Mouse (Mus musculus): ENCODE measurements around the gene B4galnt4.

GRCm38 (mm10) chr7:141011238-141011770 lies 49.6 kb upstream of the B4galnt4 start:
- TF ChIP-seq CTCF (IDR thresholded peaks at IDR 0.05 in 2 of 3, conservative IDR thresholded peaks at IDR 0.05 in 1 of 3; ENCODE audit: control insufficient read depth in 1 of 3, insufficient read depth in 1 of 3, low read depth in 2 of 3, low read length in 3 of 3, poor library complexity in 1 of 3, severe bottlenecking in 1 of 3): no peak
- no peak for TF ChIP-seq POLR2A (IDR thresholded peaks at IDR 0.05; ENCODE audit: control insufficient read depth in 1 of 2, insufficient read depth in 1 of 2, low read depth in 1 of 2, low read length in 2 of 2, poor library complexity in 1 of 2)
- TF ChIP-seq MAFK (IDR thresholded peaks at IDR 0.05; ENCODE audit: borderline replicate concordance, low read depth, low read length): no peak
- TF ChIP-seq RCOR1 (IDR thresholded peaks at IDR 0.05; ENCODE audit: low read depth, low read length): no peak
- TF ChIP-seq GATA1 (IDR thresholded peaks at IDR 0.05; ENCODE audit: low read depth, low read length): no peak
- no peak for TF ChIP-seq JUND (IDR thresholded peaks at IDR 0.05; ENCODE audit: low read depth, low read length)
- TF ChIP-seq ZC3H11A (IDR thresholded peaks at IDR 0.05; ENCODE audit: low read depth, low read length): no peak
- no peak for TF ChIP-seq USF1 (IDR thresholded peaks at IDR 0.05; ENCODE audit: low read depth, low read length)
- no peak for TF ChIP-seq TCF12 (IDR thresholded peaks at IDR 0.05; ENCODE audit: low read depth, low read length)
- no peak for TF ChIP-seq NELFE (IDR thresholded peaks at IDR 0.05; ENCODE audit: low read depth, low read length)
- no peak for TF ChIP-seq RAD21 (IDR thresholded peaks at IDR 0.05; ENCODE audit: low read depth, low read length)
- no peak for TF ChIP-seq MYC (IDR thresholded peaks at IDR 0.05; ENCODE audit: low read depth, low read length)
- no peak for TF ChIP-seq EP300 (IDR thresholded peaks at IDR 0.05; ENCODE audit: low read depth in 1 of 2, low read length in 2 of 2)
